Mouse (Mus musculus): ENCODE measurements around the gene Stxbp3. TPM values are rescaled to one million over a fixed set of nuclear protein-coding genes. Genes with fewer than 3 reads are reported as not detected.
"Not testable (repeated sequence)": the region's sequence is repeated elsewhere in the genome, so short reads cannot be mapped to it uniquely, and the experiment has no call there.

The Stxbp3 gene
- polyA plus RNA-seq, 1 experiment, result 0.74 TPM

GRCm38 (mm10) chr3:108851554-108851953, 11.2 kb upstream of the Stxbp3 start:
- no peaks in the 10 kb centered on the region for H3K27me3 ChIP-seq (ENCODE audit: control insufficient read depth)
- no peak overlapping the region for H3K4me3 ChIP-seq (replicated peaks)
- H3K9me3 ChIP-seq (ENCODE audit: control insufficient read depth, low read length), result no peaks in the 10 kb centered on the region
- H3K36me3 ChIP-seq (ENCODE audit: control insufficient read depth), result no peaks in the 10 kb centered on the region
- TF ChIP-seq GATA1 (IDR thresholded peaks at IDR 0.05; ENCODE audit: low read length) (no peak), TAL1 (IDR thresholded peaks at IDR 0.05; ENCODE audit: low read length) (no peak)
- H3K4me1 ChIP-seq (ENCODE audit: control insufficient read depth), result no peaks in the 10 kb centered on the region

GRCm38 (mm10) chr3:108851075-108851474, 10.7 kb upstream of the Stxbp3 start:
- H3K4me1 ChIP-seq (ENCODE audit: control insufficient read depth), result no peaks in the 10 kb centered on the region
- no peak for TF ChIP-seq TAL1 (IDR thresholded peaks at IDR 0.05; ENCODE audit: low read length)
- TF ChIP-seq GATA1 (IDR thresholded peaks at IDR 0.05; ENCODE audit: low read length), result no peak
- H3K9me3 ChIP-seq (ENCODE audit: control insufficient read depth, low read length), result no peaks in the 10 kb centered on the region

GRCm38 (mm10) chr3:108850506-108850905, 10.2 kb upstream of the Stxbp3 start:
- Histone ChIP-seq H3K4me3 (replicated peaks) (no peak overlapping the region), H3K27me3 (ENCODE audit: control insufficient read depth) (no peaks in the 10 kb centered on the region), H3K36me3 (ENCODE audit: control insufficient read depth) (no peaks in the 10 kb centered on the region), H3K9me3 (ENCODE audit: control insufficient read depth, low read length) (no peaks in the 10 kb centered on the region), H3K4me1 (ENCODE audit: control insufficient read depth) (no peaks in the 10 kb centered on the region)
- TF ChIP-seq GATA1 (IDR thresholded peaks at IDR 0.05; ENCODE audit: low read length) (no peak), TAL1 (IDR thresholded peaks at IDR 0.05; ENCODE audit: low read length) (no peak)

More at GRCm38 (mm10) chr3:108851075-108851474, 10.7 kb upstream of the Stxbp3 start:
- Histone ChIP-seq H3K27me3 (ENCODE audit: control insufficient read depth) (no peaks in the 10 kb centered on the region), H3K36me3 (ENCODE audit: control insufficient read depth) (no peaks in the 10 kb centered on the region), H3K4me3 (replicated peaks) (no peak overlapping the region)

- H3K4me1 ChIP-seq (ENCODE audit: control insufficient read depth), result no peaks in the 10 kb centered on the region
- no peaks in the 10 kb centered on the region for H3K9me3 ChIP-seq (ENCODE audit: control insufficient read depth, low read length)
- H3K4me3 ChIP-seq (replicated peaks), result no peak overlapping the region
- H3K27me3 ChIP-seq (ENCODE audit: control insufficient read depth), result peaks cover 9% of the 10 kb centered on the region
- no peak for TF ChIP-seq TAL1 (IDR thresholded peaks at IDR 0.05; ENCODE audit: low read length)
- TF ChIP-seq GATA1 (IDR thresholded peaks at IDR 0.05; ENCODE audit: low read length), result no peak
- no peaks in the 10 kb centered on the region for H3K36me3 ChIP-seq (ENCODE audit: control insufficient read depth)
These were observed 6.3 kb upstream of the Stxbp3 start for GRCm38 (mm10) chr3:108846616-108847015.

GRCm38 (mm10) chr3:108844521-108844920, 4.2 kb upstream of the Stxbp3 start:
- Histone ChIP-seq H3K36me3 (ENCODE audit: control insufficient read depth) (no peaks in the 10 kb centered on the region), H3K9me3 (ENCODE audit: control insufficient read depth, low read length) (no peaks in the 10 kb centered on the region), H3K27me3 (ENCODE audit: control insufficient read depth) (peaks cover 9% of the 10 kb centered on the region), H3K4me1 (ENCODE audit: control insufficient read depth) (peaks cover 8% of the 10 kb centered on the region), H3K4me3 (replicated peaks) (no peak overlapping the region)
- no peak for TF ChIP-seq GATA1 (IDR thresholded peaks at IDR 0.05; ENCODE audit: low read length)
- TF ChIP-seq TAL1 (IDR thresholded peaks at IDR 0.05; ENCODE audit: low read length), result no peak

GRCm38 (mm10) chr3:108844026-108844425, 3.7 kb upstream of the Stxbp3 start:
- peaks cover 9% of the 10 kb centered on the region for H3K27me3 ChIP-seq (ENCODE audit: control insufficient read depth)
- H3K4me1 ChIP-seq (ENCODE audit: control insufficient read depth), result peaks cover 13% of the 10 kb centered on the region
- H3K36me3 ChIP-seq (ENCODE audit: control insufficient read depth), result no peaks in the 10 kb centered on the region
- no peaks in the 10 kb centered on the region for H3K9me3 ChIP-seq (ENCODE audit: control insufficient read depth, low read length)
- no peak overlapping the region for H3K4me3 ChIP-seq (replicated peaks)
- TF ChIP-seq GATA1 (IDR thresholded peaks at IDR 0.05; ENCODE audit: low read length) (no peak), TAL1 (IDR thresholded peaks at IDR 0.05; ENCODE audit: low read length) (no peak)

- peaks cover 34% of the 10 kb centered on the region for H3K4me1 ChIP-seq (ENCODE audit: control insufficient read depth)
- peaks cover 9% of the 10 kb centered on the region for H3K27me3 ChIP-seq (ENCODE audit: control insufficient read depth)
- peak overlapping the region; percentile 88 for H3K4me3 ChIP-seq (replicated peaks)
These were observed 359 bp upstream of the Stxbp3 start for GRCm38 (mm10) chr3:108840716-108841054.

GRCm38 (mm10) chr3:108839647-108839999, 703 bp downstream of the Stxbp3 start:
- H3K4me1 ChIP-seq (ENCODE audit: control insufficient read depth), result peaks cover 34% of the 10 kb centered on the region
- no peak for TF ChIP-seq GATA1 (IDR thresholded peaks at IDR 0.05; ENCODE audit: low read length)
- no peak for TF ChIP-seq TAL1 (IDR thresholded peaks at IDR 0.05; ENCODE audit: low read length)

More at GRCm38 (mm10) chr3:108840716-108841054, 359 bp upstream of the Stxbp3 start:
- peaks cover 10% of the 10 kb centered on the region for H3K36me3 ChIP-seq (ENCODE audit: control insufficient read depth)
- H3K9me3 ChIP-seq (ENCODE audit: control insufficient read depth, low read length), result no peaks in the 10 kb centered on the region
- TF ChIP-seq GATA1 (IDR thresholded peaks at IDR 0.05; ENCODE audit: low read length), result no peak
- TF ChIP-seq TAL1 (IDR thresholded peaks at IDR 0.05; ENCODE audit: low read length), result no peak

GRCm38 (mm10) chr3:108838980-108839379, 1.3 kb downstream of the Stxbp3 start:
- H3K9me3 ChIP-seq (ENCODE audit: control insufficient read depth, low read length), result no peaks in the 10 kb centered on the region
- TF ChIP-seq GATA1 (IDR thresholded peaks at IDR 0.05; ENCODE audit: low read length) (no peak), TAL1 (IDR thresholded peaks at IDR 0.05; ENCODE audit: low read length) (no peak)
- peaks cover 16% of the 10 kb centered on the region for H3K36me3 ChIP-seq (ENCODE audit: control insufficient read depth)
- peaks cover 34% of the 10 kb centered on the region for H3K4me1 ChIP-seq (ENCODE audit: control insufficient read depth)
- H3K4me3 ChIP-seq (replicated peaks), result peak overlapping the region; percentile 88
- H3K27me3 ChIP-seq (ENCODE audit: control insufficient read depth), result peaks cover 1% of the 10 kb centered on the region

More at GRCm38 (mm10) chr3:108839647-108839999, 703 bp downstream of the Stxbp3 start:
- Histone ChIP-seq H3K36me3 (ENCODE audit: control insufficient read depth) (peaks cover 12% of the 10 kb centered on the region), H3K27me3 (ENCODE audit: control insufficient read depth) (peaks cover 6% of the 10 kb centered on the region), H3K9me3 (ENCODE audit: control insufficient read depth, low read length) (no peaks in the 10 kb centered on the region), H3K4me3 (replicated peaks) (peak overlapping the region; percentile 88)

GRCm38 (mm10) chr3:108836931-108837330, 3.4 kb downstream of the Stxbp3 start:
- no peak for TF ChIP-seq TAL1 (IDR thresholded peaks at IDR 0.05; ENCODE audit: low read length)
- no peak for TF ChIP-seq GATA1 (IDR thresholded peaks at IDR 0.05; ENCODE audit: low read length)
- Histone ChIP-seq H3K4me3 (replicated peaks) (no peak overlapping the region), H3K36me3 (ENCODE audit: control insufficient read depth) (peaks cover 22% of the 10 kb centered on the region), H3K4me1 (ENCODE audit: control insufficient read depth) (peaks cover 34% of the 10 kb centered on the region), H3K27me3 (ENCODE audit: control insufficient read depth) (no peaks in the 10 kb centered on the region), H3K9me3 (ENCODE audit: control insufficient read depth, low read length) (no peaks in the 10 kb centered on the region)

GRCm38 (mm10) chr3:108833717-108834116, 6.6 kb downstream of the Stxbp3 start:
- not testable (repeated sequence) for H3K4me3 ChIP-seq (replicated peaks); H3K27me3 ChIP-seq (ENCODE audit: control insufficient read depth); H3K9me3 ChIP-seq (ENCODE audit: control insufficient read depth, low read length)
- Histone ChIP-seq H3K36me3 (ENCODE audit: control insufficient read depth) (peaks cover 38% of the 10 kb centered on the region), H3K4me1 (ENCODE audit: control insufficient read depth) (peaks cover 18% of the 10 kb centered on the region)

Measured in erythroblast, embryonic 14.5 days (primary cell).